Mouse (Mus musculus): ENCODE data around the gene Sox5. TPM values are rescaled to one million over a fixed set of nuclear protein-coding genes. Genes with fewer than 3 reads are reported as not detected.

Gene Sox5
- polyA plus RNA-seq, 1 experiment from 2014 or later = 25.5 TPM

DNA sequence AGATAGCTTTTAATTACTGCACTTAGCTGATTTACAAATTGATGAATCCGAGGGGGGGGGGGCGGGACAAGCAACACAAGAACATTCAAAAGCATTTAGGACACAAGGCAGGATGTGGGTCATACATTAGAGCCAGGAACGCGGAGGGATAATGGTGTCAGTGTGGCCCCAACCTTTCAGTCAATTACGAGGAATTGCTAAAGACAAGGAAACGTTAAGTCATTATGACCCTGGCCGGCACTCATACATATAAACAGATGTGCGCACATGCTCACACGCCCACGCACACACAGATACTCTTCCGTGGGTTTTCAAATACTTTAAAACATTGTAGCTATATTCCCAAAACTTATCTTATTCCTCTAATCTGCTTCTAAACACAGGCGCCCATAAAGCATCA is 19.9 kb downstream of the Sox5 start:
- WGBS = 51% methylated on average over 12 of the region's 12 CpGs
- H3K27ac ChIP-seq = no peak overlapping the region
- no peaks in the 10 kb centered on the region for H3K4me1 ChIP-seq
- H3K4me2 ChIP-seq = no peak overlapping the region
- H3K9ac ChIP-seq = no peak overlapping the region
- no peaks in the 10 kb centered on the region for H3K9me3 ChIP-seq
- no peaks in the 10 kb centered on the region for H3K36me3 ChIP-seq
- H3K4me3 ChIP-seq (replicated peaks) = no peak overlapping the region
- ATAC-seq (ENCODE audit: insufficient read depth, low FRiP score, low read depth) = no peak
- H3K27me3 ChIP-seq (replicated peaks) = no peaks in the 10 kb centered on the region

DNA sequence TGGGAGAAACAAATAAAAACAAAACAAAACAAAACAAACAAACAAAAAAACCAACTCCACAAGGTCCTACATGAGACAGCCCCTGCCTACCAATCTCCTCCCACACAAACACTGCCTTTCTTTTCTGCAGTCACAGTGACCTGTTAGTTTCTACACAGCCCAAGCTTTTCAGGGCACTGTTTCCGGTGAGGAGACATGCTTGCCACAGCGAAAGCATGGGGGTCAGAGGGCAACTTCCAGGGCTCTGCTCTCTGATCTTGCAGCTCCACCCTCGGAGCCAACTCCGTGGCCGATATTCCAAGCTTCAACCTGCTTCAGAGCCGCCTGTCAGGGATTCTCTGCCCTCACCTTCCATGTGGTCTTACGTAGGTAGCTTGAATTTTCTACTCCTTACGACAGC is 22.6 kb downstream of the Sox5 start:
- Histone ChIP-seq H3K27me3 (replicated peaks) (no peaks in the 10 kb centered on the region), H3K4me1 (no peaks in the 10 kb centered on the region), H3K9ac (no peak overlapping the region), H3K4me2 (no peak overlapping the region), H3K36me3 (no peaks in the 10 kb centered on the region), H3K27ac (no peak overlapping the region), H3K4me3 (replicated peaks) (no peak overlapping the region), H3K9me3 (no peaks in the 10 kb centered on the region)
- WGBS = 44% methylated on average over 8 of the region's 8 CpGs
- no peak for ATAC-seq (ENCODE audit: insufficient read depth, low FRiP score, low read depth)

DNA sequence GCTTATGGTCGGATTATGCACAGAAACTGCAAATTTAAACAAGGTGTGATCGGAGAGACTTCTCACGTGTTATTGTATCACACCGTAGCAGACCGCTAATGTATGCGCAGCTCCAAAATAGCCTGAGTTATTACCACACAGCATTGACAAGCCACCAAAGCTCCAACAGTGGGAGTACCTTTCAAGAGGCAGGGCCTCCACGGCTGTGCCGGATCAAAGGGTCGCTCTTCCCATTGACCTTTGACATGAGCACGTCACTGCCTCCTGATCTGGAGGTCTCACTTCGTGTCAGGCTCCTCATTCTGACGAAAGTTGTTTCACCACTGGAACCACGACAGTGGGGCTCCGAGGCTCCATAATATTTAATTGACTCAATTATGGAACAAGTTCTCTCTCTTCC is 24.4 kb downstream of the Sox5 start:
- ATAC-seq (ENCODE audit: insufficient read depth, low FRiP score, low read depth) = no peak
- H3K4me2 ChIP-seq = no peak overlapping the region
- H3K27me3 ChIP-seq (replicated peaks) = no peaks in the 10 kb centered on the region
- no peaks in the 10 kb centered on the region for H3K9me3 ChIP-seq
- H3K9ac ChIP-seq = no peak overlapping the region
- H3K36me3 ChIP-seq = no peaks in the 10 kb centered on the region
- WGBS = 61% methylated on average over 14 of the region's 14 CpGs
- no peak overlapping the region for H3K27ac ChIP-seq
- no peak overlapping the region for H3K4me3 ChIP-seq (replicated peaks)
- H3K4me1 ChIP-seq = 0 out of 2 replicates have a peak, but pooled peaks cover 5% of the 10 kb centered on the region

DNA sequence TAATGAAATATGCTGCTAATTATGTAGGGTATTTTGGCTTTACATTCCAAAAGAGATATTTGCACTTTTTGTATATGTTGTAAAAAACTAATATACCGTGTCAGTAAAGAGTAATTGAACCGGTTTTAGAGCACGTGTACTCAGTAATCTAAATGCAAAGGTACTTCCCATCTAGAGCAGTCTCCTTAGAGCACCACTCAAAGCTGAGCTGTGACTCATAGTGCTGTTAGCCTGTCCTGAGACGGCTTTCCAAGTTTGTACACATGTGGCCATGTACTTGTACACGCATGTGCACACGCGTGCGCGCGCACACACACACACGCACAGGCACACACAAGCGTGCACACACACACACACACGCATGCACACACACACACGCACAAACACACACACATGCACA is 25.3 kb downstream of the Sox5 start:
- 89% methylated on average over 14 of the region's 14 CpGs for WGBS
- H3K27ac ChIP-seq = no peak overlapping the region
- no peaks in the 10 kb centered on the region for H3K27me3 ChIP-seq (replicated peaks)
- ATAC-seq (ENCODE audit: insufficient read depth, low FRiP score, low read depth) = no peak
- no peak overlapping the region for H3K9ac ChIP-seq
- H3K36me3 ChIP-seq = no peaks in the 10 kb centered on the region
- H3K4me2 ChIP-seq = no peak overlapping the region
- no peaks in the 10 kb centered on the region for H3K9me3 ChIP-seq
- H3K4me3 ChIP-seq (replicated peaks) = no peak overlapping the region
- 0 out of 2 replicates have a peak, but pooled peaks cover 5% of the 10 kb centered on the region for H3K4me1 ChIP-seq

DNA sequence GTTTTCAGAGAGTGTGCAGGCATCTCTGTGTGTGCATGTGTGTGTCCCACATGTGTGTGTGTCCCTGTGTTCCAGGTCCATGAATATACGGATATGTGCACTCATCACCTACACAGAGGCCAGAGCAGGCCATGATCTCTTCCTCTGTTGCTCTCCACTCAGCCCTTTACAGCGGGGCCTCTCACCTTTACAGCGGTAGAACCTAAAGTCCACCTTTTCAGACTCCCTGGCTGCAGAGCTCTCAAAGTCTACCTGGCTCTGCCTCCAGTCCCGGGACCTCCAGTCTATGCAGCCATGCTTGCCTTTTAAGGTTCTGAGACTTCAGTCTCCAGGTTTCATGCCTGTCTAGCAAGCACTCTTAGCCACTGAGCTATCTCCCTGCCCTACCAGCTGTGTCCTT is 26.5 kb downstream of the Sox5 start:
- ATAC-seq (ENCODE audit: insufficient read depth, low FRiP score, low read depth) = no peak
- H3K27ac ChIP-seq = no peak overlapping the region
- H3K4me1 ChIP-seq = 0 out of 2 replicates have a peak, but pooled peaks cover 5% of the 10 kb centered on the region
- H3K27me3 ChIP-seq (replicated peaks) = no peaks in the 10 kb centered on the region
- H3K4me2 ChIP-seq = no peak overlapping the region
- H3K9ac ChIP-seq = no peak overlapping the region
- 75% methylated on average over 4 of the region's 4 CpGs for WGBS
- no peaks in the 10 kb centered on the region for H3K36me3 ChIP-seq
- no peak overlapping the region for H3K4me3 ChIP-seq (replicated peaks)
- no peaks in the 10 kb centered on the region for H3K9me3 ChIP-seq

DNA sequence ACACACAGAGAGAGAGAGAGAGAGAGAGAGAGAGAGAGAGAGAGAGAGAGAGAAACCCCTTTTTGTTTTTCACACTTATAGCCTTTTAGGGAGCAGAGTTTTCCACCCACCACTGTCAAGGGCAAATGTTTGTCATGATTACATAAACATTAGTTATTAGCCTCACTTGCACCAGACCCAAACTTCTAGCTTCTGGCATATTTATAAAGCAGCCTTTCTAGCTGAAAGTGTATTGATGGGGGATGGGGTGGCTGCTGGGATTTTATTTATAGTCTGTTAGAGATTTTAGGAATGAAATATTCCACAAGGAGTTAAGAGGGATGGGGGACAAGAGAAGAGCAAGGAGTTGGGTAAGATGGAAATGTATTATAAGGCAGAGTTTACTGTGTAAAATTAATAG is 27.4 kb downstream of the Sox5 start:
- Histone ChIP-seq H3K36me3 (no peaks in the 10 kb centered on the region), H3K4me1 (0 out of 2 replicates have a peak, but pooled peaks cover 5% of the 10 kb centered on the region), H3K4me2 (no peak overlapping the region), H3K27me3 (replicated peaks) (no peaks in the 10 kb centered on the region), H3K9me3 (no peaks in the 10 kb centered on the region), H3K27ac (no peak overlapping the region; the same call in 1 of the 2 replicates), H3K9ac (no peak overlapping the region), H3K4me3 (replicated peaks) (no peak overlapping the region)
- ATAC-seq (ENCODE audit: insufficient read depth, low FRiP score, low read depth) = no peak

DNA sequence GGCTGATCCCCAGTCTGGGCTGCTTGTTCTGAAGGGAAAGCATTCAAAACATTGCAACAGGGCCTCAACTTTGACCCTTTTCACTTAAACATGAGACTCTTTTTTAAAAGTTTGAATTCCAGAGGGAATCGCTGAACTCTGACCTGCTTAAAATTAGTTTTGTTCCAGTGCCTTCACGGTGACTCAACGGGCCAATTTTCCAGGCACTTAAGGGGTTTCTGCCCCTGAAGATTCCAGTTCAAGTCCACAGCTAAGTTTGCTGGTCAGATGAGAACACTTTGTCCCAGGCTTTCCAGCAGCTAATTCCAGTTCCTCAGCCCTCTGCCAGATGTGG is 27.8 kb downstream of the Sox5 start:
- 0 out of 2 replicates have a peak, but pooled peaks cover 5% of the 10 kb centered on the region for H3K4me1 ChIP-seq
- H3K36me3 ChIP-seq = no peaks in the 10 kb centered on the region
- no peaks in the 10 kb centered on the region for H3K9me3 ChIP-seq
- ATAC-seq (ENCODE audit: insufficient read depth, low FRiP score, low read depth) = no peak
- peak overlapping the region; percentile 57 for H3K27ac ChIP-seq
- no peak overlapping the region for H3K4me3 ChIP-seq (replicated peaks)
- 26% methylated on average over 3 of the region's 3 CpGs for WGBS
- H3K9ac ChIP-seq = no peak overlapping the region
- no peak overlapping the region for H3K4me2 ChIP-seq
- no peaks in the 10 kb centered on the region for H3K27me3 ChIP-seq (replicated peaks)

DNA sequence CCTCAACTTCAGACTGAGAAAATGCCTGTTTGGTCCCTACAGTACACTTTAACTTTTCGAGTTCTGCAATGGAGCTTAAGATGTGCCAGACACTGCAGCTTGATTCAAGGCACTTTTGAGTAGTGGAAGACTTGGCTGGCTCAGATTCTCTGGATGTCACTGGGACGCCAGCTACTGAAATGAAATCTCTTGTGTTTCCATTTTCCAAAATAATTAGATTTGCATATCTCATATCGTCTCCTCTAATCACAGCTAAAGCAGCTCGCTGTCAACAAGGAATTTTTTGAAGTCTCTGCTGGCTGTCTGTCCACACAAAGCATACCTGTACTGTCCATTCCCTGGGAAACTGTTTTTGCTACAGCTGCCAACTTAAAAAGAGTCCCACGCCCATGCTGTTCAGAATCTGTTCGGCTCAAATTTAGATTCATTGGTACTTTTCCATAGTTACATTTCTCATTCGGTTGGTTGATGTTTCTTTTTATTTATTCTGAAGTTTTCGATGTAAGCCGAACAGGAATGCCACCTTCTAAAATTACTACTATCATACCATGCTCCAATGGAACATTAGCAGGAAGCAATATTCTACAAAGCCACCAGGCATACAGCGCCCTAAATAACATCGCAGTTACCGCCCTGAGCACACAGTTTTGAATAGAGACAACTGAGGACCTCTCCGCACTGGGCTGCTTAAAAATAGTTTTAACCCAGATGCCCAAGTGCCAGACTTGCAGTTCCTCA is 28.4 kb downstream of the Sox5 start:
- 62% methylated on average over 13 of the region's 13 CpGs for WGBS
- Histone ChIP-seq H3K4me1 (0 out of 2 replicates have a peak, but pooled peaks cover 5% of the 10 kb centered on the region), H3K27ac (peak overlapping the region; percentile 57), H3K27me3 (replicated peaks) (no peaks in the 10 kb centered on the region), H3K36me3 (no peaks in the 10 kb centered on the region), H3K9ac (no peak overlapping the region), H3K4me3 (replicated peaks) (no peak overlapping the region), H3K9me3 (no peaks in the 10 kb centered on the region), H3K4me2 (no peak overlapping the region)
- no peak for ATAC-seq (ENCODE audit: insufficient read depth, low FRiP score, low read depth)

DNA sequence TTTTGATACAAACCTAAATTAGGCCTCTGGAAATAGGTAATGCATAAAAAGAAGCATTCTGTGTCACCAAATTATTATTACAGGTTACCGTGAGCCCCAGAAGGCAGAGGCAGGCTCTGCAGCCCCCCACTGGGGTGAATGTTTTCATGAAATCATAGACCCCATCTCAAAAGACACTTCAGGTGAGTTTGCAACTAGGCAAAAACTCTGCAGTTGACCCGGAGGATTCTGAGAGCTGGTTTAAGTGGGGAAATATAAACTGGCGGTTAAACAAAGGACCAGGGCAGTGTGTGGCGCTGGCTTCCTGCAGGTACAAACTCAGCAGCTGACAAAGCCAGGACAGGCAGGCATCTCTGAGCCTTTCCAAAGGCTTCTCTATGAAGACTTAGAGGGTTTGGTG is 30.2 kb downstream of the Sox5 start:
- no peaks in the 10 kb centered on the region for H3K9me3 ChIP-seq
- H3K9ac ChIP-seq = no peak overlapping the region
- WGBS = 81% methylated on average over 4 of the region's 4 CpGs
- H3K27me3 ChIP-seq (replicated peaks) = no peaks in the 10 kb centered on the region
- H3K4me3 ChIP-seq (replicated peaks) = no peak overlapping the region
- no peaks in the 10 kb centered on the region for H3K36me3 ChIP-seq
- no peak overlapping the region for H3K27ac ChIP-seq
- H3K4me1 ChIP-seq = 0 out of 2 replicates have a peak, but pooled peaks cover 5% of the 10 kb centered on the region
- H3K4me2 ChIP-seq = no peak overlapping the region
- ATAC-seq (ENCODE audit: insufficient read depth, low FRiP score, low read depth) = no peak

DNA sequence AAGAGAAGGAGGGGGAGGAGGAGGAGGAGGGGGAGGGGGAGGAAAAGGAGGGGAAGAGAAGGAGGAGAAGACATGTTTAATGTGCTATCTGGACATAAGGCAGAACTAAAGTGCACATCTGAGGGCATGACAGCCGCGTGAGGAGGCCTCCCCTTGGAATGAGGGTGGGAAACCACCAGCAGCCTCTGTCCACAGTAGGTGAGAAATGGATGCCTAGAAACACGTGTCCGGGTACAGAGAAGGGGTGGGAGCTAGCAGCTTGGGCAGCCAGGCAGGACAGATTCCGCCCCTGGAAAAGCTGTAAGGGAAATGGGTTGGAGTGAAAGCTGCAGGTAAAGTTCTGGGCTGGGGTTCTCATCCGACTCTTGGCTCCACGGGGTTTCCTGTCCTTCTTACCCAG is 31.6 kb downstream of the Sox5 start:
- Histone ChIP-seq H3K36me3 (no peaks in the 10 kb centered on the region), H3K9ac (no peak overlapping the region), H3K27ac (no peak overlapping the region), H3K4me3 (replicated peaks) (no peak overlapping the region), H3K4me1 (0 out of 2 replicates have a peak, but pooled peaks cover 5% of the 10 kb centered on the region), H3K9me3 (no peaks in the 10 kb centered on the region), H3K4me2 (no peak overlapping the region), H3K27me3 (replicated peaks) (no peaks in the 10 kb centered on the region)
- no peak for ATAC-seq (ENCODE audit: insufficient read depth, low FRiP score, low read depth)
- 51% methylated on average over 7 of the region's 7 CpGs for WGBS

DNA sequence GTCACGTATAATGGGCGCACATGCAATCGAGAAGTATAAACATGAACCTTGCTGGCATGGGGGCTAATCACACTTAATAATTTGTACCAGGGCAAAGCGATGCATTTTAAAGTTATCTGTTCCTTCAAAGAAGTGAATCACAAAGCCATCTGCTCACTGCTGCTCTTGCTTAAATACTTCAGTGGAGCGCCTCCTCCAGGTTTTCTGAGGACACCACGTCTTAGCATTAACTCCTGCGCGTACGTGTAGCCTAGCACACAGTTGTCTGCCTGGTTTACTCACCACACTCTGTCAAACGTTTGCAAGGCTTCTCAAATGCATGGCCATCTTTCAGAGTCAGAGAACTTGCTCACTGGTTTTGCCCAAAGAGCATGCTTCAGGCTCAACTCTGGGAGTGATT is 35.3 kb downstream of the Sox5 start:
- Histone ChIP-seq H3K4me2 (no peak overlapping the region), H3K4me1 (no peaks in the 10 kb centered on the region), H3K27me3 (replicated peaks) (no peaks in the 10 kb centered on the region), H3K27ac (no peak overlapping the region), H3K36me3 (no peaks in the 10 kb centered on the region), H3K9me3 (no peaks in the 10 kb centered on the region), H3K4me3 (replicated peaks) (no peak overlapping the region), H3K9ac (no peak overlapping the region)
- ATAC-seq (ENCODE audit: insufficient read depth, low FRiP score, low read depth) = no peak
- WGBS = 91% methylated on average over 10 of the region's 10 CpGs

DNA sequence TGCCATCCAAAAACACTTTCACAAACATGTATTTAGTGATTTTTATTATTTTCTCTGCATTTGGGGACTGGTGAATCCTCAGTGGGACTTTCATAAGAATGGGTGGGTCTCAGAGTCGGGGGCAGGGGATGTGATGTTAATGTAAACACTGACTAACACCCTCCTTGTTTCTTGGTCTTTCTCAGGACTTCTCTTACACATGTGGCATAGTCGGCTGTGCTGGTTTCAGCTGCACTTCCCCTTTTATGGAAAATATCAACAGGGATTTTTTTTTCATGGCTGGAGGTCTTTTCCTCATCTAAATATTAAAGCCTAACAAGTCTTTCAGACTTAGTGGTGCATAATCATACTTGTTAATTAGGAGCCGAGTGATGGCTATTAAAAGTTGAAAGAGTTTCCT is 39.2 kb downstream of the Sox5 start:
- Histone ChIP-seq H3K4me3 (replicated peaks) (no peak overlapping the region), H3K9me3 (no peaks in the 10 kb centered on the region), H3K9ac (no peak overlapping the region), H3K27me3 (replicated peaks) (no peaks in the 10 kb centered on the region), H3K36me3 (0 out of 2 replicates have a peak, but pooled peaks cover 4% of the 10 kb centered on the region), H3K27ac (no peak overlapping the region), H3K4me1 (no peaks in the 10 kb centered on the region), H3K4me2 (no peak overlapping the region)
- WGBS = 31% methylated on average over 3 of the region's 3 CpGs
- ATAC-seq (ENCODE audit: insufficient read depth, low FRiP score, low read depth) = no peak

Measured in stomach, embryonic 15.5 days (tissue).